Comparison of ENCODE assay signal across 22 mouse cellular contexts in genomic region chr11:55400863-55401262, GRCm38 (mm10). TPM values are rescaled to one million over a fixed set of nuclear protein-coding genes. Genes with fewer than 3 reads are reported as not detected.
A peak's percentile ranks its signal among the peaks of the same experiment; 100 is the strongest.
DNase-seq lines count a peak whose midpoint lies in the region; ATAC-seq and TF ChIP-seq lines count a peak whose summit lies in the region.
"Had no signal": no experiment of that assay in that cellular context is flagged by ENCODE, and none has a peak within 500 bp of the region (broad histone marks: within the 10 kb centered on the region; RNA-seq: fewer than 3 reads in every experiment).

No protein-coding gene starts in this region.

- H3K27ac ChIP-seq in lung, embryonic 14.5 days (ENCODE audit: low read depth): no peak overlapping the region
- H3K27ac ChIP-seq in intestine, embryonic 16.5 days (ENCODE audit: low read length): no peak overlapping the region
- H3K27ac ChIP-seq in stomach, embryonic 16.5 days (ENCODE audit: low read length): no peak overlapping the region; the same call in 1 of the 2 replicates
- no peak overlapping the region for H3K27ac ChIP-seq in liver, embryonic 12.5 days
- H3K27ac ChIP-seq: embryonic facial prominence, embryonic 13.5 days; forebrain, embryonic 13.5 days; heart, embryonic 10.5 days; hindbrain, embryonic 12.5 days had no signal

- H3K4me3 ChIP-seq in lung, embryonic 14.5 days (ENCODE audit: low read depth, low read length): no peak overlapping the region
- no peak overlapping the region for H3K4me3 ChIP-seq in intestine, embryonic 16.5 days (ENCODE audit: low read length)
- H3K4me3 ChIP-seq in stomach, embryonic 16.5 days (replicated peaks; ENCODE audit: low read length): no peak overlapping the region
- H3K4me3 ChIP-seq in liver, embryonic 12.5 days: no peak overlapping the region
- H3K4me3 ChIP-seq: embryonic facial prominence, embryonic 13.5 days; forebrain, embryonic 13.5 days; gastrocnemius, adult 2 months; heart, embryonic 10.5 days; hindbrain, embryonic 12.5 days had no signal

- peak; percentile 66 for ATAC-seq in lung, embryonic 14.5 days (ENCODE audit: insufficient read depth)
- ATAC-seq in intestine, embryonic 16.5 days: peak; percentile 59; the same call in 1 of the 2 replicates
- peak; percentile 79; the same call in 1 of the 2 replicates for ATAC-seq in stomach, embryonic 16.5 days (ENCODE audit: insufficient read depth, low FRiP score)
- no peak for ATAC-seq in liver, embryonic 12.5 days
- ATAC-seq: forebrain, embryonic 13.5 days; forebrain, postnatal 0 days had no signal

- H3K4me2 ChIP-seq in lung, embryonic 14.5 days: no peak overlapping the region
- no peak overlapping the region for H3K4me2 ChIP-seq in intestine, embryonic 16.5 days (ENCODE audit: low read depth, low read length)
- H3K4me2 ChIP-seq in stomach, embryonic 16.5 days (ENCODE audit: low read depth, low read length): no peak overlapping the region
- H3K4me2 ChIP-seq in liver, embryonic 12.5 days: no peak overlapping the region
- H3K4me2 ChIP-seq: embryonic facial prominence, embryonic 13.5 days; forebrain, embryonic 13.5 days; hindbrain, embryonic 12.5 days had no signal

- H3K36me3 ChIP-seq in lung, embryonic 14.5 days (ENCODE audit: insufficient read depth): peaks cover 92% of the 10 kb centered on the region
- peaks cover 22% of the 10 kb centered on the region; the same call in 1 of the 2 replicates for H3K36me3 ChIP-seq in intestine, embryonic 16.5 days (ENCODE audit: control insufficient read depth, insufficient read depth, low read length)
- peaks cover 16% of the 10 kb centered on the region for H3K36me3 ChIP-seq in stomach, embryonic 16.5 days (ENCODE audit: control insufficient read depth, insufficient read depth, low read length)
- H3K36me3 ChIP-seq in liver, embryonic 12.5 days: peaks cover 12% of the 10 kb centered on the region; the same call in 1 of the 2 replicates

- no peak for TF ChIP-seq CTCF in lung, embryonic 14.5 days (IDR thresholded peaks at IDR 0.05; ENCODE audit: low read depth)

- 81% methylated on average over 2 of the region's 2 CpGs for WGBS in lung, embryonic 14.5 days
- 64% methylated on average over 2 of the region's 2 CpGs for WGBS in intestine, embryonic 16.5 days
- WGBS in stomach, embryonic 16.5 days: 80% methylated on average over 2 of the region's 2 CpGs
- WGBS in liver, embryonic 12.5 days (ENCODE audit: insufficient replicate concordance): 66% methylated on average over 2 of the region's 2 CpGs

- H3K27me3 ChIP-seq in lung, embryonic 14.5 days (ENCODE audit: insufficient read depth, low read length): no peaks in the 10 kb centered on the region
- H3K27me3 ChIP-seq in intestine, embryonic 16.5 days (replicated peaks; ENCODE audit: control insufficient read depth, insufficient read depth, low read length): no peaks in the 10 kb centered on the region
- H3K27me3 ChIP-seq in stomach, embryonic 16.5 days (ENCODE audit: control insufficient read depth, insufficient read depth, low read length): no peaks in the 10 kb centered on the region
- no peaks in the 10 kb centered on the region for H3K27me3 ChIP-seq in liver, embryonic 12.5 days (replicated peaks)
- H3K27me3 ChIP-seq: embryonic facial prominence, embryonic 13.5 days; forebrain, embryonic 13.5 days; hindbrain, embryonic 12.5 days had no signal

- no peaks in the 10 kb centered on the region for H3K9me3 ChIP-seq in lung, embryonic 14.5 days (ENCODE audit: low read depth, low read length)
- no peaks in the 10 kb centered on the region for H3K9me3 ChIP-seq in intestine, embryonic 16.5 days (ENCODE audit: control insufficient read depth, low read length)
- H3K9me3 ChIP-seq in stomach, embryonic 16.5 days (replicated peaks; ENCODE audit: control insufficient read depth, low read length): no peaks in the 10 kb centered on the region
- H3K9me3 ChIP-seq in liver, embryonic 12.5 days (replicated peaks): no peaks in the 10 kb centered on the region
- H3K9me3 ChIP-seq: embryonic facial prominence, embryonic 13.5 days; forebrain, embryonic 13.5 days; heart, embryonic 10.5 days; hindbrain, embryonic 12.5 days had no signal

- no peaks in the 10 kb centered on the region for H3K4me1 ChIP-seq in lung, embryonic 14.5 days (ENCODE audit: insufficient read depth)
- H3K4me1 ChIP-seq in intestine, embryonic 16.5 days (ENCODE audit: control insufficient read depth, insufficient read depth, low read length): peaks cover 2% of the 10 kb centered on the region; the same call in 1 of the 2 replicates
- no peaks in the 10 kb centered on the region for H3K4me1 ChIP-seq in stomach, embryonic 16.5 days (ENCODE audit: control insufficient read depth, insufficient read depth, low read length)
- H3K4me1 ChIP-seq in liver, embryonic 12.5 days: no peaks in the 10 kb centered on the region
- H3K4me1 ChIP-seq: embryonic facial prominence, embryonic 13.5 days; forebrain, embryonic 13.5 days; hindbrain, embryonic 12.5 days had no signal

- DNase-seq in lung, embryonic 14.5 days: peak; percentile 65
- DNase-seq in lung, postnatal 14 days: no peak
- DNase-seq in lung, postnatal 25 days (ENCODE audit: low spot score): peak; percentile 64
- no peak for DNase-seq in urinary bladder, adult 18-20 months (ENCODE audit: low spot score in 2 of 2)
- DNase-seq in frontal cortex, postnatal 10 days (ENCODE audit: low spot score in 2 of 2): no peak
- DNase-seq: adrenal gland, adult 8-10 months; adrenal gland, postnatal 36 days; cerebellum, adult 8-10 months; cerebellum, postnatal 25 days; forebrain, postnatal 0 days; gastrocnemius, adult 2 months; gastrocnemius, postnatal 36 days; heart, adult 11 months; heart, postnatal 10 days; heart, postnatal 4 days had no signal

- H3K9ac ChIP-seq in lung, embryonic 14.5 days: no peak overlapping the region
- H3K9ac ChIP-seq in intestine, embryonic 16.5 days (ENCODE audit: low read depth, low read length): no peak overlapping the region
- H3K9ac ChIP-seq in stomach, embryonic 16.5 days (ENCODE audit: low read length): no peak overlapping the region
- no peak overlapping the region for H3K9ac ChIP-seq in liver, embryonic 12.5 days
- H3K9ac ChIP-seq: embryonic facial prominence, embryonic 13.5 days; forebrain, embryonic 13.5 days; forebrain, postnatal 0 days; hindbrain, embryonic 12.5 days had no signal

RNA-seq across cellular contexts. Expression of gene Sparc, which starts 22.1 kb away (rescaled TPM):
- 1,429 and 1,454 TPM in 2 replicates for polyA plus RNA-seq in lung, embryonic 14.5 days (2014; fragmentation: Nextera tagmentation; extraction: Ambion mirVana)
- polyA plus RNA-seq in intestine, embryonic 16.5 days (2015; fragmentation: Nextera tagmentation; extraction: Ambion mirVana): 1,500 and 1,563 TPM in 2 replicates
- 2,158 and 2,387 TPM in 2 replicates for polyA plus RNA-seq in stomach, embryonic 16.5 days (2015; fragmentation: Nextera tagmentation; extraction: Ambion mirVana)
- 167 and 173 TPM in 2 replicates for polyA plus RNA-seq in liver, embryonic 12.5 days (2016; fragmentation: Nextera tagmentation; extraction: Ambion mirVana)

Comparison
In these comparisons a context has a peak if more than half of its experiments do, and no peak if none do; other contexts are left out.
1. DNase-seq: peak in lung, embryonic 14.5 days (single experiment) and lung, postnatal 25 days (single experiment); none in lung, postnatal 14 days (single experiment), urinary bladder, adult 18-20 months (0 of 2) and frontal cortex, postnatal 10 days (0 of 2).